Mouse (Mus musculus): ENCODE results near the gene Tek. TPM values are rescaled to one million over a fixed set of nuclear protein-coding genes. Genes with fewer than 3 reads are reported as not detected.
"Not testable (repeated sequence)": the region's sequence is repeated elsewhere in the genome, so short reads cannot be mapped to it uniquely, and the experiment has no call there.

The Tek gene
- 0.10 and 0.58 TPM in 2 replicates for total RNA-seq (2012; rRNA removed)
- polyA plus RNA-seq (2012; ENCODE audit: insufficient read depth in 1 of 2, insufficient read length in 2 of 2, low read depth in 1 of 2, low replicate concordance in 2 of 2, missing spikeins in 1 of 2) = under 1 TPM in 1 of 2 experiments, not detected in 1; 0.28 TPM

DNA sequence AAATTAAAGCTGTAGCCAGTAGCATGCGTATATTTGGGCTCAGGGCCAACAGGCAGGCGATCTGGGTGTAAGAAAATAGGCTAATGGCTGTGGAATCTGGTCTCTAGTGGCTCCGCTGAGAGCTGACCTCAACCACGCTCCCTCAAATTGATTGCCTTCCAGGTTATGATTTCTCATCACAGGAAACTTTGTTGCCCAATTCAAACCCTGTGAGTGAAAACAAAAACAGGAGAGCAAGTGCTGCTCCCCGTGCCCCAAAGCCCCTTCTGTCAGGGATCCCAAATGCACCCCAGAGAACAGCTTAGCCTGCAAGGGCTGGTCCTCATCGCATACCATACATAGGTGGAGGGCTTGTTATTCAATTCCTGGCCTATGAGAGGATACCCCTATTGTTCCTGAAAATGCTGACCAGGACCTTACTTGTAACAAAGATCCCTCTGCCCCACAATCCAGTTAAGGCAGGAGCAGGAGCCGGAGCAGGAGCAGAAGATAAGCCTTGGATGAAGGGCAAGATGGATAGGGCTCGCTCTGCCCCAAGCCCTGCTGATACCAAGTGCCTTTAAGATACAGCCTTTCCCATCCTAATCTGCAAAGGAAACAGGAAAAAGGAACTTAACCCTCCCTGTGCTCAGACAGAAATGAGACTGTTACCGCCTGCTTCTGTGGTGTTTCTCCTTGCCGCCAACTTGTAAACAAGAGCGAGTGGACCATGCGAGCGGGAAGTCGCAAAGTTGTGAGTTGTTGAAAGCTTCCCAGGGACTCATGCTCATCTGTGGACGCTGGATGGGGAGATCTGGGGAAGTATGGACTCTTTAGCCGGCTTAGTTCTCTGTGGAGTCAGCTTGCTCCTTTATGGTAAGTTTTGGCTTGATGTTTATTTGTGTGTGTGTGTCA, at the start of gene Tek:
Tek (plus strand) TSS at position 452 of the 894 bp plus-strand sequence.
- Histone ChIP-seq H3K4me3 (ENCODE audit: control insufficient read depth in 1 of 2, insufficient read depth in 1 of 2, low read depth in 2 of 2, low read length in 2 of 2) (peak within 1 kb of the TSS in 1 of 2 experiments; percentile 28; a peak in 2 of 4 replicates), H3K9ac (ENCODE audit: control insufficient read depth, low read depth, low read length, poor library complexity, severe bottlenecking) (peak within 1 kb of the TSS; percentile 8; the same call in 1 of the 2 replicates), H3K9me3 (replicated peaks; ENCODE audit: insufficient read depth, low read length) (no peaks in the 10 kb centered on the region), H3K36me3 (ENCODE audit: control insufficient read depth in 1 of 2, insufficient read depth in 2 of 2, low read length in 2 of 2) (no peaks in the 10 kb centered on the region), H3K27ac (ENCODE audit: control insufficient read depth, low read depth, low read length) (no peak within 1 kb of the TSS), H3K27me3 (ENCODE audit: control insufficient read depth in 1 of 2, insufficient read depth in 2 of 2, low read length in 2 of 2) (peaks cover 0 to 2% of the 10 kb centered on the region in 2 experiments; a peak in 1 of 4 replicates), H3K79me2 (ENCODE audit: control insufficient read depth, insufficient read depth, low read length, poor library complexity) (no peaks in the 10 kb centered on the region), H3K4me1 (ENCODE audit: control insufficient read depth in 1 of 2, insufficient read depth in 2 of 2, low read length in 2 of 2) (peaks cover 0 to 2% of the 10 kb centered on the region in 2 experiments; a peak in 2 of 4 replicates)
- peak; percentile 37 for DNase-seq (ENCODE audit: low read depth, low spot score)
- TF ChIP-seq MAFK (IDR thresholded peaks at IDR 0.05; ENCODE audit: borderline replicate concordance, low read depth, low read length) (no peak), SMC3 (IDR thresholded peaks at IDR 0.05; ENCODE audit: low read depth, low read length) (no peak), ELF1 (IDR thresholded peaks at IDR 0.05; ENCODE audit: low read depth, low read length) (no peak)

DNA sequence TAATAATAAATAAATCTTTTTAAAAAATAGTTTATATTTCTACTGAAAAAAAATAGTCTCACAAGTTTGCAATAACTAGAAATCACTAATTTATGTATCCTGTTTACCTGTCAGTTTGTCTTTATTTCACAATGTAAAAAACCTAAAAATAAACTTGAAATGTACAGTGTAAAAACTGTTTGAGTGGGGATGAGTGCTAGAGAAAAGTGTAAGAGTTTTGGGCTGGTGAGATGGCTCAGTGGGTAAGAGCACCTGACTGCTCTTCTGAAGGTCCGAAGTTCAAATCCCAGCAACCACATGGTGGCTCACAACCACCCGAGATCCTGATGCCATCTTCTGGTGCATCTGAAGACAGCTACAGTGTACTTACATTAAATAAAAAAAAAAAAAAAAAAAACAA, 49.3 kb upstream of the Tek start:
- Histone ChIP-seq H3K4me1 (ENCODE audit: control insufficient read depth in 1 of 2, insufficient read depth in 2 of 2, low read length in 2 of 2) (peaks cover 7 to 30% of the 10 kb centered on the region in 2 experiments), H3K36me3 (ENCODE audit: control insufficient read depth in 1 of 2, insufficient read depth in 2 of 2, low read length in 2 of 2) (peaks cover 0 to 26% of the 10 kb centered on the region in 2 experiments; a peak in 2 of 4 replicates)
- not testable (repeated sequence) for H3K9me3 ChIP-seq (replicated peaks; ENCODE audit: insufficient read depth, low read length); H3K27me3 ChIP-seq (ENCODE audit: control insufficient read depth in 1 of 2, insufficient read depth in 2 of 2, low read length in 2 of 2); DNase-seq (ENCODE audit: low read depth, low spot score); H3K79me2 ChIP-seq (ENCODE audit: control insufficient read depth, insufficient read depth, low read length, poor library complexity); H3K27ac ChIP-seq (ENCODE audit: control insufficient read depth, low read depth, low read length); H3K9ac ChIP-seq (ENCODE audit: control insufficient read depth, low read depth, low read length, poor library complexity, severe bottlenecking); H3K4me3 ChIP-seq (ENCODE audit: control insufficient read depth in 1 of 2, insufficient read depth in 1 of 2, low read depth in 2 of 2, low read length in 2 of 2)
- peak; percentile 76 for TF ChIP-seq TBP (IDR thresholded peaks at IDR 0.05; ENCODE audit: low read depth, low read length)

DNA sequence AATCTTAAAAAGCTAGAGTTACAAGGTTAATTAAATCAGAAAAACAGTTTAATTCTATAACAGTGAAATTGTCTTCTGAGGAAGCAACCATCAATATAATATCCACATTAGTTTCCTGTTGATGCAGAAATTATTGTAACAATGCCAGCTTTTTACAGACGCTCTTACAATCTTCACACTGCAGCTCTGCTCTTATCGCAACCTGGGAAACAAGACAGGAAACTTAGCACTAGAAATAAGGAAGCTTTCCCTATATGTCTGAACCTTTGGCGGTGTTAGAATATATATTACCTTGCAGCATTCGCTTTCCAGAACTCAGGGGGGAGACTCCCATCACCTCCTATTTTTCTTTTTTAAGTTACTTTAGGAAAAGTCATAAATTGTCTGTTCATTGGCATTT, 48.0 kb upstream of the Tek start:
- TF ChIP-seq MAFK (IDR thresholded peaks at IDR 0.05; ENCODE audit: borderline replicate concordance, low read depth, low read length) = 0 out of 2 replicates have a peak, but pooled peaks have one; percentile 41
- TF ChIP-seq MXI1 (IDR thresholded peaks at IDR 0.05; ENCODE audit: low read depth, low read length) = no peak
- peak; percentile 28; the same call in 1 of the 2 replicates for TF ChIP-seq MAZ (IDR thresholded peaks at IDR 0.05; ENCODE audit: low read depth, low read length)
- TF ChIP-seq EP300 (IDR thresholded peaks at IDR 0.05; ENCODE audit: low read depth in 1 of 2, low read length in 2 of 2) = peak; percentile 98 to 100
- TF ChIP-seq BHLHE40 (IDR thresholded peaks at IDR 0.05; ENCODE audit: borderline replicate concordance, low read depth, low read length) = no peak
- 0 out of 2 replicates have a peak, but pooled peaks have one; percentile 22 for TF ChIP-seq MYC (IDR thresholded peaks at IDR 0.05; ENCODE audit: low read depth, low read length)
- TF ChIP-seq ZKSCAN1 (IDR thresholded peaks at IDR 0.05; ENCODE audit: low read depth, low read length) = no peak
- TF ChIP-seq SIN3A (IDR thresholded peaks at IDR 0.05; ENCODE audit: low read length) = peak; percentile 56; the same call in 1 of the 2 replicates
- TF ChIP-seq TAL1 (IDR thresholded peaks at IDR 0.05; ENCODE audit: low read length) = peak; percentile 94
- peak; percentile 94 for TF ChIP-seq RCOR1 (IDR thresholded peaks at IDR 0.05; ENCODE audit: low read depth, low read length)
- no peak for TF ChIP-seq ELF1 (IDR thresholded peaks at IDR 0.05; ENCODE audit: low read depth, low read length)
- TF ChIP-seq GATA1 (IDR thresholded peaks at IDR 0.05; ENCODE audit: low read depth, low read length) = peak; percentile 99
- peak; percentile 97 for TF ChIP-seq TCF12 (IDR thresholded peaks at IDR 0.05; ENCODE audit: low read depth, low read length)
- TF ChIP-seq POLR2A (IDR thresholded peaks at IDR 0.05; ENCODE audit: control insufficient read depth in 1 of 2, insufficient read depth in 1 of 2, low read depth in 1 of 2, low read length in 2 of 2, poor library complexity in 1 of 2) = no peak
- TF ChIP-seq ETS1 (IDR thresholded peaks at IDR 0.05; ENCODE audit: low read depth, low read length) = peak; percentile 92
- H3K36me3 ChIP-seq (ENCODE audit: control insufficient read depth in 1 of 2, insufficient read depth in 2 of 2, low read length in 2 of 2) = peaks cover 0 to 22% of the 10 kb centered on the region in 2 experiments; a peak in 2 of 4 replicates
- H3K4me3 ChIP-seq (ENCODE audit: control insufficient read depth in 1 of 2, insufficient read depth in 1 of 2, low read depth in 2 of 2, low read length in 2 of 2) = peak overlapping the region in 1 of 2 experiments; percentile 12; a peak in 2 of 4 replicates
- peaks cover 7 to 24% of the 10 kb centered on the region in 2 experiments for H3K4me1 ChIP-seq (ENCODE audit: control insufficient read depth in 1 of 2, insufficient read depth in 2 of 2, low read length in 2 of 2)
- DNase-seq (ENCODE audit: low read depth, low spot score) = peak; percentile 91
- no peaks in the 10 kb centered on the region for H3K27me3 ChIP-seq (ENCODE audit: control insufficient read depth in 1 of 2, insufficient read depth in 2 of 2, low read length in 2 of 2)
- no peaks in the 10 kb centered on the region for H3K9me3 ChIP-seq (replicated peaks; ENCODE audit: insufficient read depth, low read length)
- no peak overlapping the region for H3K27ac ChIP-seq (ENCODE audit: control insufficient read depth, low read depth, low read length)
- no peak overlapping the region for H3K9ac ChIP-seq (ENCODE audit: control insufficient read depth, low read depth, low read length, poor library complexity, severe bottlenecking)
- no peaks in the 10 kb centered on the region for H3K79me2 ChIP-seq (ENCODE audit: control insufficient read depth, insufficient read depth, low read length, poor library complexity)
